Mouse (Mus musculus) adrenal gland, adult (tissue): Measurements from ENCODE around the gene Gclc.
A peak's percentile ranks its signal among the peaks of the same experiment; 100 is the strongest.
"Not testable (repeated sequence)": the region's sequence is repeated elsewhere in the genome, so short reads cannot be mapped to it uniquely, and the experiment has no call there.

Experiments used
- DNase-seq, 2 experiments: peaks; one replicate each; pipeline ENCODE4 v3.0.0; 2022 to 2023; ENCODE audit warnings: low spot score in 1 of 2; ENCODE audit not compliant: inconsistent age in 2 of 2

Gclc gene

DNA sequence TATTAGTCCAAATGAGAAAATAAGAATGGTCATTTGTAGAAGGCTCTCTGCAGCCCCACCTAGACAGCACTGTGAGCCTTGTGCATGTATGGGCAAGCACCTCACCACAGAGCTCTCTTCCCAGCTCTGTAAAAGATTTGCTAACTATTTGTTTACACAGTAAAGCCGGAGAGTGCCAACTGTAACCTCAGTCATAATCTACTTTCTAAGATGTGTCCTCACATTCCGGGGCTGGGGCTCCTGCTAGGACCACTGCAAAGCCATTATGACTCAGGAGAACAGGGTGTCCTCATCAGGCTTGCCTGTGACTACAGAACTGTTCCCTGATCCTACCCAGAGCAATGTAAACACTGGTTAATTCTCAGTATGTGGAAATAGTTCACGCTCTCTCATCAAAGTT, 9.5 kb upstream of the Gclc start:
- peak in 1 of 2 experiments; percentile 33 for DNase-seq

DNA sequence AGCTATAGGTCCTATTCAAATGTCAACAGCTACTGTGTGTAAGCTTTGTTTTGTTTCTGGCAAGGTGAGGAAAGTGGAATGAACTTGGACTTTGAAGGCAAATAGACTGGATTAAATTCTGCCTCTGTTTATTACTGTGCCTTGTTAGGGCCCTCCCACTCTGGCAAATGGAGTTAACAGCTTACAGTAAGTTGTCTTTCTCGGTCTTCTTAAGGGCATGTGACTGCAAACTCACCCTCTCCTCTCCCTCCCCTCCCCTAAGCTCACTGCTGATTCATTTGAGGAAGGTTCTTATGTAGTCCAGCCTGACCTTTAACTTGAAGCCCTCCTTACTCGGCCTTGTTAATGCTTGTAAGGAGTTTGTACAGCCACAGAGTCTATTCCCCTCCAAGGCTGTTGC, 8.0 kb upstream of the Gclc start:
- DNase-seq: peak in 1 of 2 experiments; percentile 41

DNA sequence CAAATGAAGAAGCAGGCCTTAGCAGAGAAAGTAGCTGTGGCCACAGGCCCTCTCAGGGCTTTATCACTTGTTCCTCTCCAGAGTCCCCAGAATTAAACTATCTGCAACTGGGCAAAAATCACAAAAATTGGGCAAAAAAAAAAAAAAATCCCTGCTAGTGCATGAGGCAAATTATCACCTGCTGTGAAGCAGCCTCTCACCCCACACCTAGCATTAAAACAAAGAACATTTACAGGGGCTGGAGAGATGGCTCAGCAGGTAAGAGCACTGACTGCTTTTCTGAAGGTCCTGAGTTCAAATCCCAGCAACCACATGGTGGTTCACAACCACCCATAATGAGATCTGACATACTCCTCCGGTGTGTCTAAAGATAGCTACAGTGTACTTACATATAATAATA, 6.0 kb upstream of the Gclc start:
- not testable (repeated sequence) for DNase-seq

DNA sequence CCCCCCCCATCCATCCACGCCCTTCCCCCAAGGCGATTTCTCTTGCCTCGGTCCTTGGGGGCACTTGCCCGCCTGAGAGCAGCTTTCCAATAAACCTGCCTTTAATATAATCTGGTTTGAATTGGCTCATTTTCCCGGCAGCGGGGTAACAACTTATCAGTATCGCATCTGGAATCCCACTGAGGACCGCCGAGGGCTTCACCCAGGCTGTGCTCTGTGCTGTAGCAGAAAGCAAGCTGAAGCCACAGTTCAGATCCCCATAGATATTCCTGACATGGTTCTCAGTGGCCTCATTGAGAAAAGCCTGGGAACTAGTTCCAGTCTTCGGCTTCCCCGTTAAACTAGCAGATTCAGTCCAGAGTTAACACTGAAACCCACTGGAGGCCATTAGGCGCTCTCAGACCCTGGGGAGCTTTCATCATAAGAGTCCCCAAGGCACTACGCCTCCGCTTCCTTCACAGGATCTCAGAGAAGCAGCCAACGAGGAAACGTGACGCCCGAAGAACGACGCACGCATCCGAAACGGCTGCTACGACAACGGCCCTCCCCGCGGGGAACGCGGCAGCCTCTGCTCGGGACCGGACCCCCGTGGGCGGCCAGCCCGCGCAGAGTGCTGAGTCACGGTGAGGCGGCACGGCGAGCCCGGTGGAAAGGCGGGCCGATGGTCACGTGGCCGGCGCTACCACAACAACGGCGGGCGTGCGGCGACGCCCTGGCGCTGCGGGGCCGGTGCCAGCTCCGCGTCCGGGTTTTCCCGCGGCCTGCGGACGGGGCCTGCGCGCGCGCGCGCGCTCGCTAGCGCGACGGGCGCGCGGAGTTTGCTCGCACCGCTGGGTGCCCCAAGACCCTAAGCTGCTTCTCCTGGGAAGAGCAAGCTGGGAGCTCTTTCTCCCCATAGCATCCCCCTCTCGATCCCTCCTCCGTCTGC, 3.9 kb upstream of the Gclc start:
- peak; percentile 97 to 99 for DNase-seq

DNA sequence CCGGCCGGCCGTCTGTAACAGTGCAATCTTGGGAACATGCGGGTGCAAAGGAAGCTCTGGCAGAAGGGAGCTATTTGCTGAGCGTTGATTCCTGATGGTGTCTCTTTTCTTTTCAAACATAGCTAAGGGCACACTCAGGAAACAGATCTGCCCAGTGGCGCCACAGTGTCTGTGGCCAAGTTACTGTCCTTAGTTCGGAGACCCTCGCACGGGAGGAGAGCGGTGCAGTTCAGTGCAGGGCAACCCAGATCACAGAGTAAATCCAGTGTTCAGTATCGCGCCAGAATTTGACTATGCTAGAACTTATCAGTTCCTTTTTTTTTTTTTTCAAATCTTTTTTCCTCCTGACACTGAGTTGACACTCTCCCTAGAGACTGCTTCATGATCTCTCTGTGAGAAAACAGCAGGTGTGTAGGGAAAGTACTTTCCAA, 3.2 kb upstream of the Gclc start:
- DNase-seq: no peak

DNA sequence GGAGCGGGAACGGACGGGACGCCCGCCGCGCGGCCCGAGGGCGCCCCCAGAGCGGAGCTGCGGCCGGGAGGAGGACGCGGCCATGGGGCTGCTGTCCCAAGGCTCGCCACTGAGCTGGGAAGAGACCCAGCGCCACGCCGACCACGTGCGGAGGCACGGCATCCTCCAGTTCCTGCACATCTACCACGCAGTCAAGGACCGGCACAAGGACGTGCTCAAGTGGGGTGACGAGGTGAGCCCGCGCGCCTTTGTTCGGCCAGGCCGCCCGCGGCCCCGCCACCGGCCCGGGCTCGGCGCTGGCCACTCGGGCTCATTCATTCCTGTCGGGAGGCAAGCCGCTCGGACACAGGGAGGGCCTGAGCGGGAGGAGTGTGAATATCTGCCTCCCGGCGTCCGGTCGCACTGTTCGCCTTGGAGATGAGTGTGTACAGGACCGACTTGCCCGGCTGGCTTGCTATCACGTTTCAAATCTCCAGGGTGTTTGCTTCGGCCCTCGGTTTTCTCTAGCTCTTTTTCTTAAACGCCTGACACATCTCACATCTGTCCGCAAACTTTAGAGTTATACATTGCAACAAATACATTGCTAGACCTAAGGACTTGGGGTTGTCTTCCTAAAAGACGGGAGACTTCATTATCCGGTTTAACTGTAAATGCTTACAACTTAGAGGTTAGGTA, 530 bp downstream of the Gclc start:
- DNase-seq: peak; percentile 87 to 95

DNA sequence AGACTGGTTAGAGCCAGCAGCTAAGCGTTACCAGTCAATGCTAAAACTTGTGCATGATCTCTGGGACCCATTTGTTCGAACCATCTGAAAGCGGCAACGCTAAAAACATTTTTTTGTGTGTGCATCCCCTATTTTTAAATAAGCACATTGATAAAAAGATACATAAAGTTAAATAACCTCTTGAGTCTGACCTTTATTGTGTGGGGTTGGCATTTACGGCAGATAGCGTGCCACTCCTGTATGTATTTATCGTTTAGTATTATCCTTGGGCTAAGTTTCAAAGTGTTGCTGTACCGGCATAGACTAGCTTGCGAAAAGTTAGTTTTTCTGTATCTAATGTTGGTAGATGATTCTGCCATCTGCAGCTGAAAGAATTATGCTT, 1.1 kb downstream of the Gclc start:
- DNase-seq: peak in 1 of 2 experiments; percentile 55

DNA sequence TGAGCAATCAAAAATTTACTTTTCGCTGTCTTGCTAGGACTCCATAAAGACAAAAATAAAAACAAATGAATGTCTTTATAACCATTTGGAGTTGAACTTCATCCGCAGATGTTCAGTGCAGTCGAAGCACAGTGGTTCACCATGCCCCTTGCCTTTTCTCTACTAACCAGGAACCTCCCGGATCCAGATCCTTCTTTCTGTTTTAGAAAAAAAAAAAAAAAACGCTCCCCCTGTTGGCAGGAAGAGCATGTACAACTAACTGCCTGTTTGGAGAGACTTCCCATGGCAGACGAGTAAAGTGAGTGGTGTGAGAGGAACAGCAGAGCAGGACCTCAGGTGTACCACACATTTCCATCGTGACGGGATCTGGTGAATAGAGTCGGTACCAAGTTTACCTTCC, 1.7 kb downstream of the Gclc start:
- peak in 1 of 2 experiments; percentile 69 for DNase-seq

DNA sequence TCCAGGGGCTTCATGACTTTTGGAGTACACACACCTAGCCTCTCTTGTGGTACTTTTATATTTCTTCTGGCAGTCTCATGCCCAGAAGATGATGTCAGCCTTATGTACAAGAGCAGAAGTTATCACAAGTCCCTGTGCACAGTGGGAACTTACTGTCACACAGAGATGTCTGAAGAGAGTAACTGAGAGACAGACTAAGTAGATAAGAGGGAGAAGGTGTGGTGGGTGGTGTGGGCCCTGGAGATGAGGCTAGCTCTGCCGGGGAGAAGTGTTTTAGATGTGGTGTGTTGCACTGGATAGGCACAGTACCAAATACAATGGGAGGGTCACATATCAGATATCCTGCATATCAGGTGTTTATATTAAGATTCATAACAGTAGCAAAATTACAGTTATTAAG, 3.0 kb downstream of the Gclc start:
- no peak for DNase-seq

DNA sequence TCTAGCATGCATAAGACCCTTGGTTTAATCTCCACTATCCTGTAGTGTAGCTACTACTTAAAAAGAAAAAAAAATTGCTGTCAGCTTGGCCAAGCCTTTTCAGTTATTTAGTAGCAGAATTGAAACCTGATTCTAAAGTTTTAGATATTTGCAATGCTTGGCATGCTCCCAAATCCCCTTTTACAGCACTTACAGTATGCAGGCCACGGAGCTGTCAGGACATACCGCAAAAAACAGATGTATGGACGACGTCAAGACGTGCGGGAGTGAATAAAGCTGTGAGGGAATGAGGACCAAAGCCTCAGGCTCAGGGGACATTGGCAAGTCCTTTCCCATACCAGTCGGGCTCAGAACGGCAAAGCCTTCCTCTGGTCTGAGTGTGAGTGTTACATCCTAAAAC, 4.1 kb downstream of the Gclc start:
- no peak for DNase-seq

DNA sequence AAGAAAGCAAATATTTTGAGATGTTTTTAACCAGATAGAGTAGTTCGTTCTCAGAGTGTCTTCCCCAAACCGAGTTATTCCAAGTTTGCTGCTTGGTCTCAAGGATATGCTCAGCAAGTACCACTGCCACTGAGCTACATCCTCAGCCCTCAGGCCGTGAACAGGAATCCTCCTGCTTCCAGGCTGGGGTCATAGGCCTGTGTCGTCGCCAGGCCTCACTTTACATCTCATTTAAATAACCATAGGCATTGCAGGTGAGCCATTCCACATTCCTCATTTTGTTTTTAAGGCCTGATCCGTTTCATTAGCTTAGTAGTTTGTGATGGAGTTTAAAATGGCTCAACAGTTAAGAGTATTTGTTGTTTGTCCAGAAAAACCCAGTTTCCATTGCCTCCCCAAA, 4.8 kb downstream of the Gclc start:
- DNase-seq: no peak

DNA sequence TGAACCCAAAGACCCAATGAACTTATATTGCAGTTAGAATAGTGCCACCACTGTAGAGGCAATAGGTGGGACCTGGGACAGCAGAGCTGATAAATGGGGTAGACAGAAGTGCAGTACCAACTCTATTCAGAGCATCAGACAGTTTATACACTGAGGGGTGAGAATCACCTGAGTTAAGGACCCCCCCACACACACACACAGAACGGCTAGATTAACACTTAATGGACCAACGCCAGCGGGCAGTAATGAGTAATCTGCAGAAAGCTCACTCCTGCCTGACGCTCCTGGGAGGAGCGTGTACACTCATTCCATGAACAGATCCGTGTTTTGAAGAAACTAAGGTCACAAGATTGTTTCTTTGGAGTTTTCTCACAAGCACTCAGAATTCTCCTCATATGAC, 5.4 kb downstream of the Gclc start:
- peak; percentile 36 to 67 for DNase-seq

DNA sequence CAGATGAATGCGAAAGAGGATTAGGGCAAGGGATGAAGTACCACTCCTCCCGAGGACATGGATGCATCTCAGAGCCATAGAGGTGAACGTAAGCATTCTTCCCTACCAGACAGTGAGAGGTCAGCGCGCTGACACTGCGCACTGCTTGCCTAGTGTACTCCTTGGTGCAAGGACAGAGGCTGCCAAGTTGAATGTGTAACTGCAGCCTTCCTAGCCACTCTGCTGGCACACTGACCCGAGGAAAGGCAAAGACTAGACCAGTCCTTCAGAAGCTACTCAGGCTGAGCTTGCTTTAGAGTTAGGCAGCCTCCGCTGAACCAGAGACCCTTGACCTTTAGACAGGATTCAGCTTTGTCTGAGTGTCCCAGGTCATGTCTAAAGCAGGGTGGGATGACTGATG, 11.9 kb downstream of the Gclc start:
- DNase-seq: no peak

DNA sequence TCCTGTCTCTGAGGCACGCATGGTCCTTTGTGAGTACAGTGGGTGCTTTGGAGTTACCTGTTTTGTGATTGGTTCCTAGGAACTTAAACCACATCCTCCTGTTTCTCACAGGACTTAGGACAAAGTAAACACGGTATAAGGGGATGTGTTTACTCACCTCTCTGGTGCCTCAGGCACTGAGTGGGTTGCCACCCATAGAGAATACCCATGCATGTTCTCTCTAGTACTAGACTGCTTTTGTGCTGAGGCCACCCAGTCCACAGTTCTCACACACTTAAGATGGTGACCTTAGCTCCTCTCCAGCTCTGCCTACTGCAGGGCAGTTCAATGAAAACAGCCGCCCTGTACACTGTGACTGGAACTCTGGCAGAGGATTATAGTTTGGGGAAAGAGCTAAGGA, 12.4 kb downstream of the Gclc start:
- no peak for DNase-seq

DNA sequence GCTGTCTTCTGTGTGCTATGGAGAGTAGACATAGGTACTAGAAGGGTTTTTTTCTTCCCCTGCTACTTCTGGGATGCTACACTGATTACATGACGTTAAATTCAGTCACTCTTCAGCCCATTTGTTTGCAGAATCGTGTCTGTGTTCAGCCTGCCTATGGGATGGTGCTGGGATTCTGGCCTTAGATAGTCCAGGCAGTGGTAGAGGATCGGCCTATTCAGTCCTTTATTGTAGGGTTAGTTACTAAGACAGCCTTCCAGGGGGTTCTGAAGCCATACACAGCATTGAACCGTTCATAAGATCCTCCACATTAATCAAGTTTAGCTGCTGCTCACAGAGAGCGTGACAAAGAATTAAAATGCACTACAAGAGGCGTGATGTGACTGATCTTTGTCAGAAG, 16.6 kb downstream of the Gclc start:
- no peak for DNase-seq

DNA sequence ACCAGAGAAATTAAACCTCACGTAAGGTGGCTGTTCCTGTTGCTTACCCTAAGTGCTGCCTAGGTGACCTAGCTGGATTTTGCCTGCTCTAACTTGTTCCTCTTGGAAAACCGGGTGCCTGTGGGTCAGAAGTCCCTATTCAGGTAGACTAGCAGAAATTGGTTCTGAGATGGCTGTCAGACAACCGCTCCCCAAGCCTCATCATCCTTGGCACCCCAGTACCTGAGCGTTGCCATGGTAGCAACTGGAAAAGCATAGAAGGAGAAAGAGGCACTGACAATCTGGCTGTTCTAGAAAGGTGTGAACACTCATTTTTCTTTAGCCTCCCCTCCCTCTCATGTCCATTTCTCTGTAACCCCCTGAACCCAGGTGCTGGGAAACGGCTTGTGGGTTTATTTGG, 17.0 kb downstream of the Gclc start:
- no peak for DNase-seq

DNA sequence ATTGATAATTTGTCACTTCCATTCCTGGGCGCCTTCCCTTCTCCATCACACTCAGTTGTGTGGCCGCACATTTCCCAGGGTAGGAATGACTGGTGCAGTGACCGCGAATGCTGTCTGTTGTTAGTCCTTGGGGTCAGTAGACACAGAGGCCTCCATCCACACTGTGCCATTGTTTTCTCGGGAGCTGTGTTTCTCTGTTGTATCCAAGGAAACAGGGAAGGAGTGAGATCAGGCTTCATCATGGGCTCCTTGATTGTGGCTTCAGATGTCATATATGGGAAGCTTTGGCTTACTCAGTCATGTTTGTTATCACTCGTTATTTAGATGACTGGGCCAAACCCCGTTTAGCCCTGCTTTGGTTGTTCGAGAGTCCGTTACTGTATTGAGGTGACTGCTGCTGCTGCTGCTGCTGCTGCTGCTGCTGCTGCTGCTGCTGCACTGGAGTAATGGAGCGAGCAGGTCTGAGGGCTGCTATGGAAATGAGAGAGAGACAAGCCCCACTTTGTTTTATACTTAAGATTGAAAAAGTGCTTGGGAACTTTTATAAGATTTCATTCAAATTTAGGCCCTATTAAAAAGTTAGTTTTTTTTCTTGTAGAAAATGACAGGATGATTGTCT, 17.5 kb downstream of the Gclc start:
- DNase-seq: no peak

DNA sequence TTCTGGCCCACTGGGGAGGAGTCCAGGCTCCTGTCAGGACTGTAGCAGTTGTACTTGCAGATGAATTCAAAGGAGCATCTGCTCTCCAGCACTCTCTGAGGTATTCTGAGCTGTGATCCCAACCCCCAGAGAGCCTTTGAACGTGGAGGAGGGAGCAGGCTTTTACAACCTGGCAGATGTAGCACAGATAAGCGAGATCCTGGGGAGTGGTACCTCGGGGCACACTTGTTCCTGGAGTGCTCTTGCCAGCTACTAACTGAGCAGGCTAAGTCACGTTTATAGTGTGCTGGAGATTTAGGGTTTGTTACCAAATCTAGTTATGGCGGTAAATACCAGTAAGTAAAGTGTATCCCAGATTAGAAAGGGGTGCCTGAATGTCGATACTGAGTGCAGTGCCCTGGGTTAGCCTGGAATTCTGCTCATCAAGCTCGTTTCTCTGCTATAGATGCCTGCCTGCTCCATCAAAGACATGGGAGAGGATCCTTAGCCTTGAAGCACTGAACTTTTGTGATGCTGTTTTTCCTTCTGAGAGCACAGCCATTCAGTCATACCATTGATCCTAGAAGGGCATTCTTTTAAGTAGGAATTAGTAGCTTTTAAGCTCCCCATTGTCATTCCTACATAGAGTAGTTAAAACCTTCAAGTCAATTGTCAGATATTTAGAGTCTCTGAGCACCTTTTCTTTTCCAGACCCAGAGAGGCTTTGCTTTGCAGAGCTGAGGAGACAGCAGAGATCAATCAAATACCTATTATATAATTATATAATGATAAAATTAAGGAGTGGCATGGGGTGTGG, 22.6 kb downstream of the Gclc start:
- DNase-seq: no peak

DNA sequence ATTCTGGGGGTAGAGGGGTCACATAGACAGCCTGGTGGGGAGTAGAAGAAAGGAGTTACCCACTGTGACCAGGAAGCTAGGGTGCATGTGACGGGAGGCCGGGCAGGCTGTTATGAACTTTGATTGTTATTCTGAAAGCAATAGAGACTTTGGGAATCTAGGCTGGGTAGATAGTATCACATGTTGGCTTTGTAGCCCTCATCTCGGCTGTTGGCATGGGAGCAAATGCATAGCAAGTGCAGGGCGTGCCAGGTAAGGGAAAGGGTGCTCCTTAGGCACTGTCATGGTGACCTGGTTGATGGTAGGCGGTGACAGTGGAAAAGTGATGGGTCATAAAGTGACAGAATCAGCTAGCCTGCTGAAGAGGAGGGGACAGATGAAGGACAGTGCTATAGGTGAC, 23.3 kb downstream of the Gclc start:
- DNase-seq: no peak

DNA sequence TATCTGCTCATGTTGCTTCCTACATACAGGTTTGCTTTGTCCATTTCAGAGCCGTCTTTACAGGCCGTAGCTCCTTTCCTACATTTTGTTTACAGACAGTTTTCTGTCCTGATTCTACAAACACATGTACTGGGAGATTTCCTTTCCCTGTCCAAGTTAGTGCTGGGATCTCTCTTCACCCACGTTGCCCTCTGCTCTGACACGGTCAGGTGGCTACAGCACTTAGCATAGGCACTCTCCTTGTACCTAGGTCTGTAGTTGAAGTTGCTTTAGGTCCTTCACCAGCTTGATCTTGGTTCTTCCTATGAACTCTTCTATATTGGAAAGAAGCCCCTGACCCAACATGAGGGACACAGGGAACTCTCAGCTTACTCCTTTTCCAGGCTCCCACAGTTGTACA, 25.4 kb downstream of the Gclc start:
- no peak for DNase-seq
